ENCODE assay signal across 8 mouse cellular contexts in the genomic region with DNA sequence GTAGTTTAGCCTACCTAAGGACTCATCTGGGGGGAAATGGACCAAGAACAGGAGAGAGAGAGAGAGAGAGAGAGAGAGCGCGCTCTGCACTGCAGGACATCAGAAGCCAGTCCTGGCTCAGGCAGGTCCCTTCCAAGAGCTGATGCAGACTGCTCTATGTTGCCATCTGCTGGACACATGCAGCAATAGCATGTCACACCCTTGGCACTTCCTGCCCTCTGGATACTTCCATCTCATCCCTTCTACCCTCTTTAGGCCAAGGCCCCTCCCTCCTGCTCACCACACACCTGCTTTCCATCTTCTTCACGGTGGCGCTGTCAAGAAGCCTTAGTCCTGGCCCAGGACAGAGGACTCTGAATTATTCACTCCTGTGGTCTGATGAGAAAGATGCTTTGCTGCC. TPM values are rescaled to one million over a fixed set of nuclear protein-coding genes. Genes with fewer than 3 reads are reported as not detected.
DNase-seq lines count a peak whose midpoint lies in the region; ATAC-seq and TF ChIP-seq lines count a peak whose summit lies in the region.

No protein-coding gene starts in this region.

- H3K27me3 ChIP-seq in C2C12 (ENCODE audit: control insufficient read depth, insufficient read depth, insufficient read length): peaks cover 25% of the 10 kb centered on the region
- H3K27me3 ChIP-seq in heart, embryonic 16.5 days (ENCODE audit: control insufficient read depth, insufficient read depth, low read length): peaks cover 8% of the 10 kb centered on the region
- no peaks in the 10 kb centered on the region for H3K27me3 ChIP-seq in neural tube, embryonic 15.5 days (replicated peaks)

- peak; percentile 56 to 61 for DNase-seq in adrenal gland, adult 18-20 months (ENCODE audit: low spot score in 2 of 2)
- peak; percentile 81 for DNase-seq in embryo, embryonic 11 days
- peak; percentile 77 for DNase-seq in kidney, postnatal 10 days
- DNase-seq in lung, adult 2 months: peak; percentile 48
- DNase-seq in testis, postnatal 10 days (ENCODE audit: low spot score): peak; percentile 74

- WGBS in heart, embryonic 16.5 days: 2% methylated on average over 4 of the region's 4 CpGs
- WGBS in lung, adult 2 months: 8% methylated on average over 4 of the region's 4 CpGs
- WGBS in neural tube, embryonic 15.5 days: 1% methylated on average over 4 of the region's 4 CpGs

- no peaks in the 10 kb centered on the region for H3K36me3 ChIP-seq in C2C12 (ENCODE audit: control insufficient read depth, insufficient read depth)
- no peaks in the 10 kb centered on the region for H3K36me3 ChIP-seq in heart, embryonic 16.5 days (ENCODE audit: control insufficient read depth, insufficient read depth)
- H3K36me3 ChIP-seq in neural tube, embryonic 15.5 days: no peaks in the 10 kb centered on the region

- H3K4me2 ChIP-seq in heart, embryonic 16.5 days (ENCODE audit: low read depth, low read length): no peak overlapping the region
- no peak overlapping the region for H3K4me2 ChIP-seq in neural tube, embryonic 15.5 days

- TF ChIP-seq POLR2A in lung, adult 2 months (IDR thresholded peaks at IDR 0.05; ENCODE audit: borderline replicate concordance, extremely low read depth, low read depth, low read length): no peak

- H3K4me1 ChIP-seq in heart, embryonic 16.5 days (ENCODE audit: control insufficient read depth, insufficient read depth, low read length): no peaks in the 10 kb centered on the region
- H3K4me1 ChIP-seq in lung, adult 2 months (ENCODE audit: control insufficient read depth, insufficient read depth, low read length): no peaks in the 10 kb centered on the region
- H3K4me1 ChIP-seq in neural tube, embryonic 15.5 days: peaks cover 34% of the 10 kb centered on the region

- H3K79me2 ChIP-seq in C2C12 (ENCODE audit: control insufficient read depth, insufficient read depth): no peaks in the 10 kb centered on the region

- no peaks in the 10 kb centered on the region for H3K79me3 ChIP-seq in C2C12 (ENCODE audit: low read depth)

- peak; percentile 91 for TF ChIP-seq CTCF in C2C12 (IDR thresholded peaks at IDR 0.05; ENCODE audit: control insufficient read depth, insufficient read depth, insufficient read length)
- TF ChIP-seq CTCF in lung, adult 2 months (IDR thresholded peaks at IDR 0.05; ENCODE audit: insufficient read depth, low read length): peak; percentile 100

- H3K9ac ChIP-seq in heart, embryonic 16.5 days (ENCODE audit: low read length): no peak overlapping the region
- H3K9ac ChIP-seq in neural tube, embryonic 15.5 days (replicated peaks): no peak overlapping the region

- H3K4me3 ChIP-seq in C2C12 (ENCODE audit: insufficient read depth, poor library complexity, severe bottlenecking): no peak overlapping the region
- H3K4me3 ChIP-seq in heart, embryonic 16.5 days (ENCODE audit: low read length): no peak overlapping the region
- no peak overlapping the region for H3K4me3 ChIP-seq in lung, adult 2 months (replicated peaks; ENCODE audit: extremely low read depth, low read depth, low read length)
- no peak overlapping the region for H3K4me3 ChIP-seq in neural tube, embryonic 15.5 days (replicated peaks)

- no peak overlapping the region for H3K27ac ChIP-seq in heart, embryonic 16.5 days (ENCODE audit: low read length)
- no peak overlapping the region for H3K27ac ChIP-seq in neural tube, embryonic 15.5 days (replicated peaks)

- no peak overlapping the region for H3ac ChIP-seq in C2C12 (ENCODE audit: control insufficient read depth, insufficient read length, low read depth)

- peaks cover 1% of the 10 kb centered on the region for H3K9me3 ChIP-seq in heart, embryonic 16.5 days (replicated peaks; ENCODE audit: control insufficient read depth, low read length)
- H3K9me3 ChIP-seq in neural tube, embryonic 15.5 days (replicated peaks): no peaks in the 10 kb centered on the region

- 0 out of 2 replicates have a peak, but pooled peaks have one; percentile 18 for ATAC-seq in heart, embryonic 16.5 days (replicated peaks; ENCODE audit: extremely low read depth, insufficient read depth, low FRiP score)
- peak; percentile 51 for ATAC-seq in neural tube, embryonic 15.5 days (ENCODE audit: low FRiP score)

TF ChIP-seq in C2C12, 6 proteins besides CTCF, POLR2A, EP300 and RAD21:
- no peak for TF ChIP-seq MYOD1 (IDR thresholded peaks at IDR 0.05; ENCODE audit: control insufficient read depth, insufficient read length, low read depth)
- TF ChIP-seq CEBPB (IDR thresholded peaks at IDR 0.05; ENCODE audit: low read depth): no peak
- TF ChIP-seq FOSL1 (IDR thresholded peaks at IDR 0.05; ENCODE audit: insufficient read depth, low read length, poor library complexity, severe bottlenecking): no peak
- TF ChIP-seq MYOG (IDR thresholded peaks at IDR 0.05; ENCODE audit: control insufficient read depth, extremely low read depth, insufficient read length): no peak
- TF ChIP-seq USF1 (IDR thresholded peaks at IDR 0.05; ENCODE audit: low read depth): no peak
- no peak for TF ChIP-seq MAX (IDR thresholded peaks at IDR 0.05)

RNA-seq across cellular contexts. Expression of a gene that starts 5.3 kb away (rescaled TPM):
- polyA plus RNA-seq in C2C12 (2012; fragmentation: generic; extraction: Trizol): not detected
- not detected for total RNA-seq in adrenal gland, adult 18-20 months (2021)
- polyA plus RNA-seq in heart, embryonic 16.5 days (2015; fragmentation: Nextera tagmentation; extraction: Ambion mirVana): not detected in 2 replicates
- not detected in 2 replicates for polyA plus RNA-seq in lung, adult 2 months (2012; rRNA removed)
- polyA plus RNA-seq in neural tube, embryonic 15.5 days (2015; fragmentation: Nextera tagmentation; extraction: Ambion mirVana): not detected in 2 replicates

RNA-seq across cellular contexts. Expression of a gene that starts 31.7 kb away (rescaled TPM):
- 11.5 TPM for polyA plus RNA-seq in C2C12 (2012; fragmentation: generic; extraction: Trizol)
- total RNA-seq in adrenal gland, adult 18-20 months (2021): 10 to 100 TPM in 1 of 2 experiments, 1 to 10 TPM in 1; 9.6 to 11.1 TPM
- 13.3 and 13.5 TPM in 2 replicates for polyA plus RNA-seq in heart, embryonic 16.5 days (2015; fragmentation: Nextera tagmentation; extraction: Ambion mirVana)
- polyA plus RNA-seq in lung, adult 2 months (2012; rRNA removed): 8.4 and 10.0 TPM in 2 replicates
- 14.5 and 16.4 TPM in 2 replicates for polyA plus RNA-seq in neural tube, embryonic 15.5 days (2015; fragmentation: Nextera tagmentation; extraction: Ambion mirVana)

RNA-seq across cellular contexts. Expression of a gene that starts 41.6 kb away (rescaled TPM):
- 40.1 TPM for polyA plus RNA-seq in C2C12 (2012; fragmentation: generic; extraction: Trizol)
- 10 to 100 TPM; 40.2 to 61.8 TPM for total RNA-seq in adrenal gland, adult 18-20 months (2021)
- polyA plus RNA-seq in heart, embryonic 16.5 days (2015; fragmentation: Nextera tagmentation; extraction: Ambion mirVana): 36.7 and 39.5 TPM in 2 replicates
- 15.4 and 16.2 TPM in 2 replicates for polyA plus RNA-seq in lung, adult 2 months (2012; rRNA removed)
- polyA plus RNA-seq in neural tube, embryonic 15.5 days (2015; fragmentation: Nextera tagmentation; extraction: Ambion mirVana): 56.5 and 57.1 TPM in 2 replicates

RNA-seq across cellular contexts. Expression of a gene that starts 46.1 kb away (rescaled TPM):
- polyA plus RNA-seq in C2C12 (2012; fragmentation: generic; extraction: Trizol): not detected
- total RNA-seq in adrenal gland, adult 18-20 months (2021): under 1 TPM in 1 of 2 experiments, not detected in 1; 0.36 TPM
- polyA plus RNA-seq in heart, embryonic 16.5 days (2015; fragmentation: Nextera tagmentation; extraction: Ambion mirVana): not detected in 2 replicates
- polyA plus RNA-seq in lung, adult 2 months (2012; rRNA removed): 0.25 and 0.67 TPM in 2 replicates
- not detected in 2 replicates for polyA plus RNA-seq in neural tube, embryonic 15.5 days (2015; fragmentation: Nextera tagmentation; extraction: Ambion mirVana)
